Mouse (Mus musculus) lung, adult 2 months (tissue): ENCODE measurements around the gene Tas1r1.

ENCODE experiments used
- CTCF ChIP-seq: fragments of 200-500 bp; IDR thresholded peaks from 2 replicates; pipeline ENCODE4 v1.5.1; 2011; ENCODE audit warnings: mild to moderate bottlenecking, low read length, control low read depth; ENCODE audit not compliant: insufficient read depth
- POLR2A ChIP-seq: fragments of 200-500 bp; IDR thresholded peaks from 2 replicates; pipeline ENCODE4 v1.6.1; 2011; ENCODE audit warnings: low read depth, mild to moderate bottlenecking, control low read depth, low read length, borderline replicate concordance; ENCODE audit errors: extremely low read depth

GRCm38 (mm10) chr4:152070494-152071396 lies 32.4 kb upstream of the Tas1r1 start:
- TF ChIP-seq POLR2A (no peak), CTCF (no peak)
